Mouse (Mus musculus) E14TG2a.4 (cell line): ENCODE measurements at regions not wholly inside any gene's neighbourhood (a gene's known extent, or its start where the extent isn't known, plus 50 kb on each side); places are given as distances from the start of the nearest gene placed in this dataset.

Source experiments
- H3K27me3 ChIP-seq: 2 replicates; pipeline ENCODE4 v1.6.1; 2014; ENCODE audit warnings: low read length, control low read depth; ENCODE audit not compliant: insufficient read depth
- H3K36me3 ChIP-seq: 2 replicates; pipeline ENCODE4 v1.6.1; 2014; ENCODE audit warnings: low read length, control low read depth; ENCODE audit not compliant: insufficient read depth
- H3K4me1 ChIP-seq: replicated peaks from 2 replicates; pipeline ENCODE4 v1.6.1; 2014; ENCODE audit warnings: low read depth, low read length, control low read depth
- H3K4me3 ChIP-seq: replicated peaks from 2 replicates; pipeline ENCODE4 v1.5.1; 2014; ENCODE audit warnings: mild to moderate bottlenecking, low read length
- H3K9me3 ChIP-seq: 2 replicates; pipeline ENCODE4 v1.6.1; 2014; ENCODE audit warnings: low read length, control low read depth
- CTCF ChIP-seq: conservative IDR thresholded peaks from 2 replicates; pipeline ENCODE4 v1.5.1; 2014; ENCODE audit warnings: low read length
- NANOG ChIP-seq: IDR thresholded peaks from 2 replicates; pipeline ENCODE4 v1.6.1; 2014; ENCODE audit warnings: borderline replicate concordance, low read length, mixed read lengths
- POU5F1 ChIP-seq: IDR thresholded peaks from 2 replicates; pipeline ENCODE4 v1.6.1; 2014; ENCODE audit warnings: low read length, borderline replicate concordance

- Histone ChIP-seq H3K9me3 (no peaks in the 10 kb centered on the region), H3K4me3 (no peak overlapping the region), H3K36me3 (no peaks in the 10 kb centered on the region), H3K4me1 (no peaks in the 10 kb centered on the region), H3K27me3 (no peaks in the 10 kb centered on the region)
- TF ChIP-seq CTCF (no peak), POU5F1 (no peak), NANOG (no peak)
Measured at GRCm38 (mm10) chr12:45439745-45440144, 365.2 kb upstream of the Stxbp6 start.

- Histone ChIP-seq H3K4me1 (no peaks in the 10 kb centered on the region), H3K36me3 (no peaks in the 10 kb centered on the region), H3K9me3 (no peaks in the 10 kb centered on the region), H3K27me3 (no peaks in the 10 kb centered on the region), H3K4me3 (no peak overlapping the region)
- TF ChIP-seq POU5F1 (no peak), CTCF (no peak), NANOG (no peak)
Measured at GRCm38 (mm10) chr12:45437271-45437670, 362.8 kb upstream of the Stxbp6 start.

GRCm38 (mm10) chr12:45399436-45399835 lies 324.9 kb upstream of the Stxbp6 start:
- Histone ChIP-seq H3K4me3 (no peak overlapping the region), H3K36me3 (no peaks in the 10 kb centered on the region), H3K9me3 (no peaks in the 10 kb centered on the region; the same call in 1 of the 2 replicates), H3K4me1 (no peaks in the 10 kb centered on the region), H3K27me3 (no peaks in the 10 kb centered on the region)
- TF ChIP-seq CTCF (no peak), NANOG (no peak), POU5F1 (no peak)

- Histone ChIP-seq H3K27me3 (no peaks in the 10 kb centered on the region), H3K9me3 (peaks cover 46% of the 10 kb centered on the region), H3K4me3 (no peak overlapping the region), H3K36me3 (no peaks in the 10 kb centered on the region), H3K4me1 (no peaks in the 10 kb centered on the region)
- TF ChIP-seq CTCF (peak; percentile 14; the same call in 1 of the 2 replicates), NANOG (no peak)
Measured at GRCm38 (mm10) chr12:45384864-45385263, 310.4 kb upstream of the Stxbp6 start.
